Mouse (Mus musculus): ENCODE results near the gene Pipox.

Gene Pipox

GRCm38 (mm10) chr11:77893787-77894718, at the start of gene Pipox:
Pipox (minus strand) TSS chr11:77894096.
- peak; percentile 69 for ATAC-seq (ENCODE audit: low TSS enrichment)

- ATAC-seq (ENCODE audit: low TSS enrichment): no peak
Observed at GRCm38 (mm10) chr11:77942230-77942629, 48.3 kb upstream of the Pipox start.

GRCm38 (mm10) chr11:77937649-77938410, 43.9 kb upstream of the Pipox start:
- no peak for ATAC-seq (ENCODE audit: low TSS enrichment)

- ATAC-seq (ENCODE audit: low TSS enrichment): no peak
Observed at GRCm38 (mm10) chr11:77936846-77937245, 43.0 kb upstream of the Pipox start.

- no peak for ATAC-seq (ENCODE audit: low TSS enrichment)
Observed at GRCm38 (mm10) chr11:77934568-77935311, 40.8 kb upstream of the Pipox start.

GRCm38 (mm10) chr11:77934111-77934521, 40.2 kb upstream of the Pipox start:
- ATAC-seq (ENCODE audit: low TSS enrichment): no peak

- ATAC-seq (ENCODE audit: low TSS enrichment): no peak
Observed at GRCm38 (mm10) chr11:77932576-77932975, 38.7 kb upstream of the Pipox start.

- ATAC-seq (ENCODE audit: low TSS enrichment): no peak
Observed at GRCm38 (mm10) chr11:77931541-77932433, 37.9 kb upstream of the Pipox start.

DNA sequence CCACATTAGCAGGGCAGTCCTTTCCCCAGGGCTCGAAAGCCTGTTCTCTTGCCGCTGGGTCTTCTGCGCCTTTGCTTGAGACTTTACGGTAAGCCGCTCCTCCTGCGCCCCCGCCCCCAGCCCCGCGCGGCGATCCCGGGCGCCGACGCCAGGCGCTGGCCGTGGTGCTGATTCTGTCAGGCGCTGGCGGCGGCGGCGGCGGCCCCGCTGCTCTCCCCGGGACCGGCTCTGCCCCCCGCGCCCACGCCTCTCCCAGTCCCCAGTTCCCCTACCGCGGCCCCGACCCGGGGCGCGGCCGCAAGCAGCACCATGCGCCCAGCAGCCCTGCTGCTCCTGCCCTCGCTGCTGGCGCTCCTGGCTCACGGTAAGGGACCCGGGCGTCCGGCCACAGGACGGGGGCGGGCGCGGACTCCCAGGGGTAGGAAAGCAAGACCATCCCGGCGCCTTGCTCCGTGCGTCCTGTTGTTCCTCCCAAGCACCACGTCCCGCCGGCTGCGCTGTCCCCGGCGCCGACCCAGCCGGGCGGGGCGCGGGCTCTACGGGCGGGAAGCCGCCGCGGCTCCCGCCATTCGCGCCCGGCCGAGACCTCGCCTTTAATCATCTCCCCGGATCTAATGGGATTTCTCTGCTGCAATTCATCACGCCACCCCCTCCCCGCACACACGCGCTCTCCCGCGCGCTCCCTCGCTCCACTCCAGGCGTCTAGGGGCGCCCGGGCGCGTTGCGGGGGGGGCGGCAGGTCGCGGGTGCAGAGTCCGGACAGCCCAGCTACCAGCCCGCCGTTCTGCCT, 37.0 kb upstream of the Pipox start, which contains the start of gene Sez6:
TSS of gene Sez6 (plus strand) at position 50 of the 790 bp plus-strand sequence.
- peak; percentile 86 for ATAC-seq (ENCODE audit: low TSS enrichment)

DNA sequence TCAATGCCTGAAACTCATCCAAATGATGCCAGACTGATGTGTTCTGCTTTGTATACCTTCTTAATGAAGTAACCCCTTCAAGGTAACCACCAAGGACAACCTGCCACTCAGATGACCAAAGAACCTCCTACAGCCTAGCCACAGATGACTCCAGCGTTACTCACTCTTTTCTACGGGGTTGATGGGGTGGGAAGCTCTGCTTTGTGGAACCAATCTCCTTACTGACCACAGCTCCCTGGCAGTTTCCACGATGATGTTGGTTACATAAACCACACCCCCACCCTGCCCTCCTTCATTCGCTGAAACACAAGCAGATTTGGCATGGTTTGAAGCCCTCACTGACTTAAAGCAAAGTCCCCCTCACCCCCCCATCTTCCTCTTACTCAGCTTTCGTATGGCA, 33.9 kb upstream of the Pipox start:
- no peak for ATAC-seq (ENCODE audit: low TSS enrichment)

DNA sequence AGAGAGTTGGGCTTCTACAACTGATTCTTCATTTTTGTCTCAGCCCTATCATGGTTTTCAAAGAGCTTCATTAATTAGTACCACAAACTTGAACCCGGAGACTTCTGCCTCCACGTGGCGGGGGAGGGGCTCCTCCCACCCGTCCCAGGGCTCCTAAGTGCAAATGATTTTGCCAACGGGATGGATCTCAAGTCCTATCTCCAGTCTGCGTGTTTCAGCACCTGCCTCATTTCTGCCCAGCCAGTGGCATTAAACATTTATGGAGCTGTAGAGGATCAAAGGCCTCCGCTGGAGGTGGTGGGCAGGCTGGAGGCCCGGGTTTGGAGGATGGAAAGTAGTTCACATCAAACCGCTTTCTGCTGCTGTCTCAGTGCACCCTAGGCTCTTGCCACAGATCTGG, 32.8 kb upstream of the Pipox start:
- ATAC-seq (ENCODE audit: low TSS enrichment): no peak

DNA sequence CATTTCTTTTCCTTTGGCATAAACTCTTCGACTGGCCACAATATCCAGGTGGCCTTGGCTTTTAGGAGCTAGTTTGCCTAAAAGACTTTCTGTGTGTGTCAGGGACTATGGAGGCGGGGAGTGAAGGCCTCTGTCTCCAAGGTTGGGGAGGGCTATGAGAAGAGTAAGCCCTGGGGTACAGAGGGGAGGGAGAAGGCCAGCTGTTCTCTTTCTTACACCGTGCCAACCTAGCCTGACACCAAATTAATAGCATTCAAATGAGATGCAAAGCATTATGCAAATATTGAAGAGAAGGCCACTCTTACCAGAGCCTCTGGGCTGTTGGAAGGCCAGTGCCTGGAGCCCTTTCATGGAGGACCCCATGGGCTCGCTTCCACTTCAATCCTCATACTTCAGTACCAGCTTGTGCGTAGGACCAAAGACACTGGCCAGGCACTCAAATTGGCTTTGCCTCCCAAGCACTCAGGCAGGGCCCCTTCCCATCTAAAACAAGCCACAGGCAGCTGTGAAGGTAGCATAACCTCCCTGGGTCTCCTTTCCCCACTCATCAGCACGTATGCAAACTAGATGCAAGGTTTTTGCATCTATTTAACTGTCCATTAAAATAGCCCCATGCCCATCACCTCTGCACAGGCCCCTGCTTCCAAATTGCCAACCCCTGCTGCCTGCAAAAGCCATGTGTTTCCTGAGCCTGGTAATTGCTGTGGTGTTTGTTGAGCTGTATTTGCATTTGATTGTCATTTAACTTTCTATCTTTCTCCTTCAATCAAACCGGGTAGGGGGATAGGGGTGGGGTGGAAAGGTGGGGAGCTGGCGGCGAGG, 32.2 kb upstream of the Pipox start:
- ATAC-seq (ENCODE audit: low TSS enrichment): no peak

DNA sequence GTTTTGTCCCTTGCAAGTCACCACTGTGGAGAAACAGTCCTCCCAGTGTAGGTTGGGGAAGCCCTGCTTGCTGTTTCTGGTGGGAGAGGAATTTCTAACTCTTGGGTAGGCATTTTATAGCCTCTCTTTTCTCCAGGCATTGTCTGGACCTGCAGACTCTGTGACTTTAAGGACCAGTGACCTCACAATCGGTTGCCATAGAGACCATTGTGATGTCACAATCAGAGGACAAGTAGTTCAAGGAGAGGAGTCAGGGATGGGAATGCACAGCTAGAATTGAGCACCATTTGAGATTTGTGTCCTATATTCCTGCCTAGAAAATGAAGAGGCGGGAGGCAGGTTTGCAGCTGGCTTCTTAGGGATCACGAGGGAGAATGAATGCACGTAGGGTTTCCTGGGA, 29.4 kb upstream of the Pipox start:
- no peak; the same call in 1 of the 2 replicates for ATAC-seq (ENCODE audit: low TSS enrichment)

GRCm38 (mm10) chr11:77917166-77917565, 23.3 kb upstream of the Pipox start:
- no peak for ATAC-seq (ENCODE audit: low TSS enrichment)

DNA sequence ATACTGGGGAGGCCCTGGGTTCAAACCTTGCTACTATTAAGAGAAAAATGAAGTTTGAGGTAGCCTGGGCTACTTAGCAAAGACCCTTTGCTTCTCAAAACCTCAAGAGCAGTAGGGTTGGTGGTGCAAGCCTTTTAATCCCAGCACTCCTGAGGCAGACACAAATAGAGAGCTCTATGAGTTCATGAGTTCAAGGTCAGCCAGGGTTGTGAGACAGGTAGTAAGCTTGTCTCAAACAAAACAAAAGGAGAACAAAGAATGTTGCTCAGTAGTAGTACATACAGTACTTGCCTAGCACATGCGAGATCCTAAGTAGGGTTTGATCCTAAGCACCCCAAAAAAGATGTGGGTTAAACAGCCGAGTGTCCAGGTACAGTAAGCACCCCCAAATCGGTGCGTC, 22.8 kb upstream of the Pipox start:
- ATAC-seq (ENCODE audit: low TSS enrichment): no peak

- ATAC-seq (ENCODE audit: low TSS enrichment): no peak
Observed at GRCm38 (mm10) chr11:77914598-77915260, 20.8 kb upstream of the Pipox start.

DNA sequence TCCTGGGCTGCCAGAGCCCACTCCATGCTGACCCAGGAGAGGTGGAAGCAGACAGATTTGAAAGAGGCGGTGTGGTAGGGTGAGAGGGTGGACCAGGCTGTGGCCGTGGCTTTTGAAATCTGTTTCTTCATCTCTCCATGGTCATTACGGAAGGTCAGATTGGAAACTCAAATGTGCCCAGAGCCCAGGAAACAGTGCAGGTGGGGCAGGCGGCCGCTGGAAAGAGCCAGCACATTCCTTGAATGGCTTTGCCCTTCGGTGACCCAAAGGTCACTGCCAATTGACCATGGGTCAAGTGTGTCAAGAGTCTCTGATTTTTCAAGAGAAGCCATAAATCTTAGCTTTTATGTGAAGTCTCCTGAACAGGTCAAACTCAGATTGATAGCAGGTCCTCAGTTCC, 19.6 kb upstream of the Pipox start:
- ATAC-seq (ENCODE audit: low TSS enrichment): no peak

DNA sequence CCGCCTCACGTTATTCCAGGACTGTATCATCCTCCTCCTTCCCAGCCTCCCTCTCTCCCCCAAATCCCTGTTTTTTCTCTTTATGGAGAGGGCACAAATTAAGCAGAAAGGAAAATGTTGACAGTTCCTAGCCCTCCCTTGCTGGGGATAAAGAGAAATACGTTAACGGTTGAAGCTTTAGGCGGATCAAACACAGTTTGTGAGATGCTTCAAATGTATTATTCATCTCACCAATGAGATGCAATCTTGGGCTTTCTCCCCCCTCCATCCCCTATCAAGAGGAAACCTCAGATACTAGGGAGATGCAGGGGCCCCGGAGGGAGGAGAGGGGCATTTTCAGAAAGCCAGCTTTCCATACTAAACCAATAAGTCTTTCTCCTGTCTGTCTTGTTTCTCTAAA, 15.9 kb upstream of the Pipox start:
- ATAC-seq (ENCODE audit: low TSS enrichment): no peak

DNA sequence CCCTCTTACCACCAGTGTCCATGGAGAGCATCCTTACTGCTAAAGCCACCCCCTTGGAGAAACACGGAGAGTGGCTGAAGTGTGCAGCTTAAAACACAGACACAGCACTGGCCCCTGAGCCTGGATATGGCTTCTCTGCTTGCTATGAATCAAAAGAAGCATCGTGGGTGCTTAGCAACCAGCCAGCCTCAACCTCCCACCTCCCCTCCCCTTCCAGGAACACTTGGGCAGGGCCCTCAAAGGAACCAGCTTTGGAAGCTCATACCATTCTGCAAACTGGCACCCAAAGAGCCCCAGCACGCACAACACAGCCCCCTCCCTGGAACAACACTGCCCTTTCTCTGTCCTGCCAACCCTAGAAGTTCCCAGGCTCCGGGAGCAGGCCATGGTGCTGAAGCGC, 15.5 kb upstream of the Pipox start:
- ATAC-seq (ENCODE audit: low TSS enrichment): no peak; the same call in 1 of the 2 replicates
